Mouse (Mus musculus) E14TG2a.4 (cell line): Measurements from ENCODE around the gene Des.

Experiments used
- H3K27me3 ChIP-seq: 2 replicates; pipeline ENCODE4 v1.6.1; 2014; ENCODE audit warnings: low read length, control low read depth; ENCODE audit not compliant: insufficient read depth
- H3K36me3 ChIP-seq: 2 replicates; pipeline ENCODE4 v1.6.1; 2014; ENCODE audit warnings: low read length, control low read depth; ENCODE audit not compliant: insufficient read depth
- H3K4me1 ChIP-seq: replicated peaks from 2 replicates; pipeline ENCODE4 v1.6.1; 2014; ENCODE audit warnings: low read depth, low read length, control low read depth
- H3K4me3 ChIP-seq: replicated peaks from 2 replicates; pipeline ENCODE4 v1.5.1; 2014; ENCODE audit warnings: mild to moderate bottlenecking, low read length
- H3K9me3 ChIP-seq: 2 replicates; pipeline ENCODE4 v1.6.1; 2014; ENCODE audit warnings: low read length, control low read depth
- CTCF ChIP-seq: conservative IDR thresholded peaks from 2 replicates; pipeline ENCODE4 v1.5.1; 2014; ENCODE audit warnings: low read length
- NANOG ChIP-seq: IDR thresholded peaks from 2 replicates; pipeline ENCODE4 v1.6.1; 2014; ENCODE audit warnings: borderline replicate concordance, low read length, mixed read lengths
- POU5F1 ChIP-seq: IDR thresholded peaks from 2 replicates; pipeline ENCODE4 v1.6.1; 2014; ENCODE audit warnings: low read length, borderline replicate concordance

Des gene

DNA sequence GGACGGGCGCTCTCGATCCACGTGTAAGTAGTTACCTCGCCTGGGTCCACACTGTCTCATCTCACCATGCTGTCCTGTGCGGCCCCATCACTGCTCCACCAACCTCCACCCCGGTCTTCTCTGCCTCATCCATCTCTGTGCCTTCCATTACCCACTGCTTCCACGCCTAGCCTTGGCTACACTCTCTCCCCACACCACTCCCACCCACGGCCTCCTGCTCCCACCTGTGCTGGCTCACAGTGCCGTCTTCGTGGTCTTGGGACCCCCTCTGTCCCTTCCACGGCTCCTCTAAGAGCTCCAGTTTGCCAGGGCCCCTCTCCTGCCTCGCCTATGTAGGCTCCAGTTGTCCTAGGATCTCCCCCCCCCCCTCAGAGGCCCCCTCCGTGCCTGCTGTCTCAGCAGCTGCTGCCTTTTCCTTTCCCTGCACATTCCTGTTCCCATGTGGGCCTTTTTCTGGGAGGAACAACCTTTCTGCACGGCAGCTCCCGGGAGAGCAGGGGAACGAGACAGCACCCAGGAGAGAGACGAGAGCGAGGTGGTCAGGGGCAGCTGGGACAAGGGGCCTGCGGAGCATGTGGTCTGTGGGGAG, 25.1 kb downstream of the Des start:
- no peaks in the 10 kb centered on the region for H3K36me3 ChIP-seq
- peaks cover 70% of the 10 kb centered on the region for H3K4me1 ChIP-seq
- TF ChIP-seq CTCF: no peak
- TF ChIP-seq POU5F1: no peak
- TF ChIP-seq NANOG: no peak
- H3K9me3 ChIP-seq: no peaks in the 10 kb centered on the region
- peaks cover 86% of the 10 kb centered on the region for H3K27me3 ChIP-seq
- peak overlapping the region; percentile 41 for H3K4me3 ChIP-seq

DNA sequence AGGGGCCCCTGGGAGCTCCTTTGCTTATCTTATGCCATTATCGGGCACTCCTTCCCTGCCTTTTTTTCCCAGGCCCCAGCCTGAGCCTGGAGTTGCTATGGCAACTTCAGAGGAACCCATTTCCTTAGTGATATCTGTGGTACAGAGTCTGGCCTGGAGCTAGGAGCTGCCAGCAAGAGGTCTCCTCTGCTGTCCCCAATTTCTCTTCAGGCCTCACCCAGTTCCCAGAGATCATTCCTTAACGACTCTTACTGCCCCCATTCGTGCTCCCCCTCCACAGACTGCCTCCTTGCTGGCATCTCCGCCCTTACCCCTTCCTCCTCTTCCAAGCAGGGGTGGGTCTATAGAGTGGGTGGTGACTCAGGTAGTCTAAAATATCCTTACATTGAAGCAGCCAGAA, 26.0 kb downstream of the Des start:
- Histone ChIP-seq H3K27me3 (peaks cover 92% of the 10 kb centered on the region), H3K4me1 (peaks cover 61% of the 10 kb centered on the region), H3K4me3 (no peak overlapping the region), H3K9me3 (no peaks in the 10 kb centered on the region), H3K36me3 (no peaks in the 10 kb centered on the region)
- TF ChIP-seq CTCF: no peak
- no peak for TF ChIP-seq NANOG
- no peak for TF ChIP-seq POU5F1

GRCm38 (mm10) chr1:75387469-75387928, 27.4 kb downstream of the Des start:
- H3K4me1 ChIP-seq: peaks cover 53% of the 10 kb centered on the region
- peak overlapping the region; percentile 69 for H3K4me3 ChIP-seq
- H3K36me3 ChIP-seq: no peaks in the 10 kb centered on the region
- H3K9me3 ChIP-seq: no peaks in the 10 kb centered on the region
- H3K27me3 ChIP-seq: peaks cover 97% of the 10 kb centered on the region
- TF ChIP-seq CTCF (no peak), NANOG (no peak), POU5F1 (no peak)

GRCm38 (mm10) chr1:75387929-75388897, 28.1 kb downstream of the Des start:
- TF ChIP-seq CTCF (no peak), POU5F1 (no peak), NANOG (no peak)
- Histone ChIP-seq H3K4me3 (peak overlapping the region; percentile 69), H3K4me1 (peaks cover 46% of the 10 kb centered on the region), H3K27me3 (peaks cover 97% of the 10 kb centered on the region), H3K9me3 (no peaks in the 10 kb centered on the region), H3K36me3 (no peaks in the 10 kb centered on the region)

DNA sequence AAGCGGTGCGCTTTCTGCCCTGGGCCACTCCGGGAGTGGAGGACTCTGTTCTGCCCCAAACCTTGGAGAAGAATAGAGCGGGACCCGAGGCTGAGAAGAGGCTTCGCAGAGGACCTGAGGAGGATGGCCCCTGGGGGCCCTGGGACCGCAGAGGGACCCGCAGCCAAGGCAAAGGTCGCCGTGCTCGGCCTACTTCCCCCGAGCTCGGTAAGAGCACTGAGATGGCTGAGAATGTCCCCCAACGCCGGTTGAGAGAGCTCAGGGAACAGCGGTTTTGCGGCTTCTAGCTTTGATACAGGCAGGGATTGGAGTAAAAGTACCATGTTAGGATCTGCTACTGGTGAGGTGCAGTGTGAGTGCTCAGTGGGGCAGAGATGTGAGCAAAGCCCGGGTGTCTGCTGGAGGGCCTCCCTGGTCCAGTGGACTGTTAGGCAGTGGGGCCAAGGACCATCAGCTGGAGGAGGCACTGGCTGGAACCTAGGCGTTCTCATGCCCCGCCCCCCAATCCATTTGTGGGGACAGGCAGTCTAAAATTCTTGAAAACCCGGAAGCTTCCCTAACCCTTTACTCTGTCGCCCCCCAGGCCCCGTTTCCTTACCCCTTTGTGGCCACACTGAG, 28.9 kb downstream of the Des start:
- H3K4me1 ChIP-seq: peaks cover 42% of the 10 kb centered on the region
- peaks cover 91% of the 10 kb centered on the region for H3K27me3 ChIP-seq
- no peak for TF ChIP-seq NANOG
- no peak for TF ChIP-seq CTCF
- TF ChIP-seq POU5F1: no peak
- no peaks in the 10 kb centered on the region for H3K9me3 ChIP-seq
- H3K36me3 ChIP-seq: no peaks in the 10 kb centered on the region
- H3K4me3 ChIP-seq: peak overlapping the region; percentile 69

DNA sequence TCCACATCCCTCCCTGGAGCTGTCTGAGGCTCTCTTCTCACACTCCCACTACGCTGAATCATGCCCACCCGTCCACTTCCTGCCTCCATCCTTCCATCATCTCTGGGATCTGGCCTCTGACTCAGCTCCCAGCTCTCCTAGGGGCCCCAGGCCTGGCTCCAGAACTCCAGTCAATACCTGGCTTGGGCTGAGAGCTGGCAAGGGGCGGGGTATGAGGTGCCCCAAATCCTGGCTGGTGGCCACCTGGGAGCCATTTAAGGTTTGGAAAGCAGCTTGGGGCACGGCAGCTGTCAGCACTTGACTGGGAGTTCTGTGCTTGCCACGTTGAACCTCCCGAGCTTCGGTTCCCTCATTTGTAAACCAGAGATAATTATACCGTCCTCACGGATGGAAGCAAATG, 33.0 kb downstream of the Des start:
- no peaks in the 10 kb centered on the region for H3K9me3 ChIP-seq
- no peaks in the 10 kb centered on the region for H3K36me3 ChIP-seq
- no peak overlapping the region for H3K4me3 ChIP-seq
- peaks cover 13% of the 10 kb centered on the region for H3K4me1 ChIP-seq
- peaks cover 57% of the 10 kb centered on the region for H3K27me3 ChIP-seq
- TF ChIP-seq NANOG (no peak), CTCF (no peak), POU5F1 (no peak)

GRCm38 (mm10) chr1:75393846-75394245, 33.7 kb downstream of the Des start:
- H3K27me3 ChIP-seq: peaks cover 50% of the 10 kb centered on the region
- no peak for TF ChIP-seq NANOG
- no peak for TF ChIP-seq POU5F1
- TF ChIP-seq CTCF: no peak

More at GRCm38 (mm10) chr1:75393846-75394245, 33.7 kb downstream of the Des start:
- peaks cover 11% of the 10 kb centered on the region for H3K4me1 ChIP-seq
- no peaks in the 10 kb centered on the region for H3K36me3 ChIP-seq
- no peak overlapping the region for H3K4me3 ChIP-seq
- no peaks in the 10 kb centered on the region for H3K9me3 ChIP-seq
